Mouse (Mus musculus) lung, adult 2 months (tissue): ENCODE measurements at regions not wholly inside any gene's neighbourhood (a gene's known extent, or its start where the extent isn't known, plus 50 kb on each side); places are given as distances from the start of the nearest gene placed in this dataset.
A peak's percentile ranks its signal among the peaks of the same experiment; 100 is the strongest.

Experiments
- DNase-seq: peaks from one replicate; pipeline ENCODE4 v3.0.0; 2022
- H3K4me1 ChIP-seq: fragments of 200-500 bp; 2 replicates; pipeline ENCODE4 v1.6.1; 2011; ENCODE audit warnings: low read length; ENCODE audit not compliant: control insufficient read depth, insufficient read depth
- H3K4me3 ChIP-seq: fragments of 200-500 bp; replicated peaks from 2 replicates; pipeline ENCODE3; 2011; ENCODE audit warnings: low read depth, mild to moderate bottlenecking, control low read depth, low read length; ENCODE audit errors: extremely low read depth
- CTCF ChIP-seq: fragments of 200-500 bp; IDR thresholded peaks from 2 replicates; pipeline ENCODE4 v1.5.1; 2011; ENCODE audit warnings: mild to moderate bottlenecking, low read length, control low read depth; ENCODE audit not compliant: insufficient read depth
- POLR2A ChIP-seq: fragments of 200-500 bp; IDR thresholded peaks from 2 replicates; pipeline ENCODE4 v1.6.1; 2011; ENCODE audit warnings: low read depth, mild to moderate bottlenecking, control low read depth, low read length, borderline replicate concordance; ENCODE audit errors: extremely low read depth
- WGBS: fragments of 180-500 bp; shearing (Covaris S2); methylation state at CpG from one replicate; pipeline ENCODE4 v1.1.7; 2018; 5-methylcytosine and 5-hydroxymethylcytosine counted together

DNA sequence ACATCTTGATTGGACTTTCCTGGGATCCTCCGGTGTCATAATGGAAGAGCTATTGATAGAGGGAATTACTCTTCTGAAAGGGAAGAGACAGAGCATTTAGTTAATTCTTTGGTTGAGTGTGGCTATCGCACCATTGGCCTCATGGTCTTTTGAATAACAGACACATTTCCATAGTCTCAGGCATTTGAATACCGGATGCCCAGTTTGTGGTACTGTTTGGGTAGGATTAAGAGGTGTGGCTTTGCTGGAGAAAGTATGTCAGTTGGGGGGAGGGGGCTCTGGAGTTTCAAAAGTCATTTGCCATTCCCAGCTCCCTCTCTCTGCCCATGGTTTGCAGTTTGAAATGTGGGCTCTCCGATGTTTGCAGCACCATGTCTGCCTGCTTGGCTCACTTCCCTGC lies 139.4 kb upstream of the Smim15 start:
- peaks cover 11% of the 10 kb centered on the region for H3K4me1 ChIP-seq
- no peak for DNase-seq
- no peak for TF ChIP-seq CTCF
- no peak for TF ChIP-seq POLR2A
- H3K4me3 ChIP-seq = no peak overlapping the region
- WGBS = 77% methylated on average over 4 of the region's 4 CpGs

DNA sequence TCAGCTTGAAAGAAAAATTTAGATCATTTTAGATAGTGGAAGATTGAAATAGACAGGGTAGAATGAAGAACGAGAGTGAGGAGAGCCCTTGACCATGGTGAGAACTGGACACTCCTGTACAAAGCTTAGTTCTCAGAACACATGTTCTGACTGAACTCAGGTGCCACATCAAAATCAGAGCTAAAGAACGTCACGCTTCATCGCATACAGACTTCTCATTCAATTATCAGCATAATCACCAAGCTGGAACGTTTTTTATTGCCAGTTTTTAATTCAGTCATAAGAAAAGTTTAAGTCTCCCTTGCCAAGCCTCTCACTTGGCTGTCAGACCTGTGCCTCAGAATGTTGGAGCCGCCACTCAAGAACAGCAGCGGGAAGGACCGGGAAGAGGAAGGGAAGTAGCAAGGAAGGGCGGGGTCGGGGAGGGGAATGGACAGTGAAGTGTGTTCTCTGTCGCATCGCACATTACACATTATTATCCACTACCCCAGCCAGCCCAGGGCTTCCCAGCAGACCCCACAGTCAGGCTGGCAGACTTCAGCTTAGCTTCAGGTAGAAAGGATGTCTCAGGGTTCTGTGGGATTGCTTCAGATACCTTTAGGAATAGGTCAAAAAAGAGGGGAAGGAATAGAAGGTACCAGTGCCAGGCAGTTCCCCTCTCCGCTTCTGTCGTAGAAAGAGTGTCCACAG lies 140.1 kb upstream of the Smim15 start:
- Histone ChIP-seq H3K4me3 (no peak overlapping the region), H3K4me1 (peaks cover 11% of the 10 kb centered on the region)
- no peak for DNase-seq
- TF ChIP-seq POLR2A = no peak
- no peak for TF ChIP-seq CTCF
- WGBS = 45% methylated on average over 14 of the region's 14 CpGs

DNA sequence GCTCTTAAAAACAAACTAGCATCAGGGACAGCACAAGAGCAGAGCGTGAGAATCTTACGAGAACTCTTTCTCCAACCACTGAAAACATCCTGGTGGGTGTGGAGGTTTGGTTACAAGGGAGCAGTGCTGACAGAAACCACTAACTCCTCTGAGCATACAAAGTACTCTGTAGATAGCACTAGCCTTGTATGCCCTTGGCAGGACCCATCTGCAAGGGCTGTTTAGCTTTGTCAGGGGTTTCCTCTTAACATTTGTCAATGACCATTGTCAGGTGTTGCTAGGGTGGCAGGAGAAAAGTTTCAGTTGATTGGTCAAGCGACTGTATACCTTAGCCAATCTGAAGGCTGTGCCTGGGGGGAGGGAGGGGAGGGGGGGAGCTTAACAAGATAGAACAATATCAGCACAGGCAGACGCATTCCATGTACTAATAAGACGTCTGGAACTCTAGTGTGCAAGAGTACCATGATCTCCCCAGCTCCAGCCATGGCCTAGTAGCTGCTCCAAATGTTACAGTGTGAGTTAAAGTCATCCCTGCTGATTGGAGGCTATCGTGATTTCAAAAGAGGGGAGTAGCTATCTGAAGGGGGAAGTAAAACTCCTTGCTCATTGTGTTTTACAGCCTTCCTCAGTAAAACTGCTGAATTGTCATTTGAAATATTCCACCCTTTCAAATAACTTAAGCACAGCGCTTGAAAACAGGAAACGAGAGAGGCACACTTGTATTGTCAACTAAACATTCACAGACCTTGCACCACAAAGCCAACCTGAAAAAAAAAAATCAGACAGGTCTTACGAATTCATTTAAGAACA lies 140.9 kb upstream of the Smim15 start:
- TF ChIP-seq POLR2A (no peak), CTCF (no peak)
- WGBS = 21% methylated on average over 9 of the region's 9 CpGs
- Histone ChIP-seq H3K4me1 (peaks cover 11% of the 10 kb centered on the region), H3K4me3 (no peak overlapping the region)
- no peak for DNase-seq

DNA sequence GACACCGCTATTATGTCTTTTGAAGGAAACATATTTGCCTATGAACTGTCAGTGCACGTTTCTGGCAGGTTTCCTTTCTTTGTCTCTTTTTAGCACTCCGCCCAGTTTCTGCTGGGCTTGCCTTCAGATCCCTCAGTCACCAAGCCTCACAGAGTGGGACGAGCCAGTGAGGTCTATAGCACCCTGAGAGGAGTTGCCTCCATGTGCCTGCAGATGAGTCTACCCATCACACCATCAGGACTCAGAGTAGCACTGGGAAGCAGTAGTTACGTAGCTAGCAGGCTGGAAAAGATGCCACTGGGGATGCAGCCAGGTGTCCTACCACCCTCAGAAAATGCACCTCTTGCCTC lies 141.5 kb upstream of the Smim15 start:
- no peak for TF ChIP-seq POLR2A
- no peak overlapping the region for H3K4me3 ChIP-seq
- 47% methylated on average over 5 of the region's 5 CpGs for WGBS
- peaks cover 11% of the 10 kb centered on the region for H3K4me1 ChIP-seq
- no peak for DNase-seq

DNA sequence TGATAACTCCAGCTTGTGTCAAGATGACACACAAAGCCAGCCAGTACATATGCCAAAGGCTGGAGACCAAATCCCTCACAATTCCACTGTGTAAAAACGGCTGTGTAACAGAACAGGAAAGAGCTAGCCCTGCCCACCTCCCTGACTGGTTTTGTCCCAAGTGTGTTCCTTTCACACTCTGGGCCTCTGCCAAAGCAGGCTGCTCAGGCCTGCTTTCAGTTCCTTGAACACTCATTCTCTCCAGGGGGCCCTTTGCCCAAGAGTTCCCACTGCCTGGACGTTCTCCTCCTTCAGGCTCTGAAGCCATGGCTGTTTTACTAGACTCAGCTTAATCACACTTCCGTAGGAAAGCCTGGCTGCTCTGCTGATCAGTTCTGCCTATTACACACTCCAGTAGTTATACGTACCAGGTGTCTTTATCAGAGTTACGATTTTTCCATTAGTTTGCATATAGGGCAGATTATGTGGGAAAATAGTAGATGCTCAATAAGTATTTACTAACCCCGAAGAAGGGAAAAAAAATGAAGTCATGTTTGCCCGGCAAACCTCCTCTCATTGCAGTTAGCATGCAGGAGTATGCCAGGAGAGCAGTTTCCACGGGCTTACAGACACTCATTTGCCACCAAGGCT lies 144.5 kb upstream of the Smim15 start:
- Histone ChIP-seq H3K4me3 (no peak overlapping the region), H3K4me1 (peaks cover 11% of the 10 kb centered on the region)
- TF ChIP-seq CTCF (no peak), POLR2A (no peak)
- peak; percentile 25 for DNase-seq
- 47% methylated on average over 8 of the region's 8 CpGs for WGBS

DNA sequence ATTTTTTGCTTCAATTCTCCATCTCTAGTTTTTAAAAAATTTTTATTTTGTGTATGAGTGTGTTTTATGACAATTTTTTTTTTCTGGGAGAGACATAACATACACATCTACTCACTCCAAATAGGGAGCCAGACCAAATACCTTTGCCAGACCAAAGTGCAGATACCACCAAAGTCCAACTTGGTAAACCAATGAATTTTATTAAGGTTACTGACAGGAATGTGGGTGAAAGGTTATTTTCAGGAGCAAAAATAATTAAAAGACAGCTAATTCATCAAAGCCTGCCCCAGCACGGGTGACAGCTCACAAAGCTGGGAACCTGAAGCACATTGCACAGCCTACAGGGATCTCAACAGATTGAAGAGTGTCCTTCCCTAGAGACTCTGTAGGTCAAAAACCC lies 146.6 kb upstream of the Smim15 start:
- H3K4me1 ChIP-seq = no peaks in the 10 kb centered on the region; the same call in 1 of the 2 replicates
- TF ChIP-seq POLR2A (no peak), CTCF (no peak)
- WGBS = 77% methylated on average over 1 of the region's 1 CpGs
- no peak for DNase-seq
- no peak overlapping the region for H3K4me3 ChIP-seq

DNA sequence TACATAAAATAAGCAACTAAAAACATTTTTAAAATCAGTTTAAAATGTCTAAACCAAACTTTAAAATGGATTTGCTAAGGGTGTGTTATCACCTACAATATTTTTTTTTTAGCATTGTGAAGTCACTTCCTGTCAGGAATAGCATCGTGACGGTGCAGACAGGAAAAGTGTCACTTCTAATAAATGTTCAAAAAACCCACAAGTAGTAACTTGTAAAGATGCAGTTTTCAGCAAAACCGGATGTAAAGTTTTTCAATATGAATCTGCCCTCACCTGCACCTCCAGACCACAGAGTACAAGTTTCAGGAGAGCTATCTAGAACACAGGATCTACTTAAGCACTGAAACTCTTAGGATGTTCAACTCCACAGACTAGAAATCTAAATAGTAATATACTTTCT lies 147.1 kb upstream of the Smim15 start:
- no peak overlapping the region for H3K4me3 ChIP-seq
- 45% methylated on average over 3 of the region's 3 CpGs for WGBS
- DNase-seq = no peak
- no peaks in the 10 kb centered on the region; the same call in 1 of the 2 replicates for H3K4me1 ChIP-seq
- TF ChIP-seq CTCF (no peak), POLR2A (no peak)

DNA sequence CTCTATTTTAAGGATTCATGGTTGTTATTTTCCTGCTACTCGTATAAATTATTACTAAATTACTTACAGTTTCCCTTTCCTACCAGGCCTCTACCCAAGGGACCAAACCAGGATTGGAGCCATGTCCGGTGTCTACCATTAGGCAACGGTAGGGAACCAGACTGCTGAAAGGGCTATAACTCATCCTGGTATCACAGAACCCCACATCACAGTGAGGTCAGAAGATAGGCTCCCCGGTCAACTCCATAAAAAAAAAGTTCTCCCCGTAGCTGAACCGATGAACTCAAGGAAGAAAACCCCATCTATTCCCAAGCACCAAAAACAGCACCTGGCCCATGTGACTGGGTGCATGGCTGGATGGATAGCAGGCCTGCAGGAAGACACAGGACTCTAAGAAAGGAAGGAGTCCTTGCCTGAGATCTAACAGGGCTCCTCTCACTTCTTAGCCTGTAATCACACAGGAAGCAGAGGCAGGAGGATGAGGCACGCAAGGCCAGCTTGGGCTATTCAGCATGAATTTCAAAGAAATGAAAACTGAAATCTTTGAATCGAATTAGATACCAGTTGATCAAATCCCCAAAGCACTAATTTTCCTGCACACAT lies 150.6 kb upstream of the Smim15 start:
- Histone ChIP-seq H3K4me3 (no peak overlapping the region), H3K4me1 (no peaks in the 10 kb centered on the region; the same call in 1 of the 2 replicates)
- 95% methylated on average over 8 of the region's 8 CpGs for WGBS
- TF ChIP-seq POLR2A = no peak
- no peak for TF ChIP-seq CTCF
- no peak for DNase-seq

DNA sequence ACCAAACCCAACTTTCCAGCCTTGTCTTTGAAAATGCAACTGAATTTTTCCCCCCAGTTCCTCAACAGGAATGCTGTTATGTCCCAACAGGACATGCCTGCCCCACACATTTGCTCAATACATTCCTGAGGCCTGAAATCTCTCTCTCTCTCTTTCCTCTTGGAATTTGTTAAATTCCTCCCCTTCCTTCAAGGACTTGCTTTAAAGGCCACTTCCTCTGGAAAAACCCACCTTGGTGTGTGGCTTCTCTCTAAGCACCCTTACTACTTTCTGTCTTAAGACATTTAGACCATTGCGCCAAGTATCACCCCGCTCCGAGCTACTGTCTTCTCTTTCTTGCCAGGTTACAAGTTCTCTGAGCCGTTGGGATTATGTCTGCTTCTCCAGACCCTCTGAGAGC lies 151.2 kb upstream of the Smim15 start:
- H3K4me1 ChIP-seq = no peaks in the 10 kb centered on the region; the same call in 1 of the 2 replicates
- H3K4me3 ChIP-seq = no peak overlapping the region
- DNase-seq = no peak
- 81% methylated on average over 4 of the region's 4 CpGs for WGBS
- no peak for TF ChIP-seq CTCF
- no peak for TF ChIP-seq POLR2A
